Mouse (Mus musculus) G1E (cell line): ENCODE measurements around the gene Mta3.

Experiments used
- CTCF ChIP-seq: IDR thresholded peaks from 2 replicates; pipeline ENCODE4 v1.5.1; 2012; ENCODE audit warnings: low read depth, low read length, inconsistent platforms, mixed read lengths
- POLR2AphosphoS5 ChIP-seq: IDR thresholded peaks from 2 replicates; pipeline ENCODE4 v1.6.1; 2012; ENCODE audit warnings: low read depth, low read length, inconsistent platforms; ENCODE audit not compliant: insufficient replicate concordance

DNA sequence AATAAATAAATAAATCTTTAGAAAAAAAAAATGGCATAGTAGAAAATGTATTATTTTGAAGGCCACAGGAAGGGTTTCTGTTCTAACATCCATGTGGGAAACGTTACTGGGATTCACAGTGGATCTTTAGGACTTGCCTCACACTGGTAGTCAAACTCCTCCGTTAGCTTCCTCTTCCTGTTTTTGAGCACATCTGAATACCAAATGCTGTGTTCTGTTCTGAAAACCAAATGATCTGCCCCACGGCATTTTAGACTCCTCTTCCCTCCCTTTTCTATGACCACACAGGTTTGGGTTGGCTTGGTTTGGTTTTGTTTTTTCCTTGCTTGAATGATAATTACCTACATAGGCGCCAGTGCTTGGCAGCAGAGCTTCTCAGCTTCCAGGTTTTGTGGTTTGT is 58.6 kb downstream of the Mta3 start:
- no peak for TF ChIP-seq CTCF
- TF ChIP-seq POLR2AphosphoS5, result no peak
